Mouse (Mus musculus) midbrain, postnatal 0 days (tissue): ENCODE data around the gene Tnp2. TPM values are rescaled to one million over a fixed set of nuclear protein-coding genes. Genes with fewer than 3 reads are reported as not detected.

Experiments used
- ATAC-seq: fragments of 200-750 bp; cut with Nextera tagmentation; 2 replicates; pipeline ENCODE4 v1.8.0; 2017; ENCODE audit warnings: moderate number of reproducible peaks, mild to moderate bottlenecking, moderate TSS enrichment, moderate library complexity; ENCODE audit not compliant: low FRiP score
- DNase-seq: peaks from one replicate; pipeline ENCODE4 v3.0.0-alpha.2; 2015; ENCODE audit warnings: low spot score
- H3K27ac ChIP-seq: fragments of 300-500 bp; sonication (generic); 2 replicates; pipeline ENCODE4 v1.5.1; 2014; ENCODE audit warnings: low read depth, mild to moderate bottlenecking, low read length, mixed read lengths
- H3K27me3 ChIP-seq: fragments of 300-500 bp; sonication (generic); 2 replicates; pipeline ENCODE4 v1.6.1; 2014; ENCODE audit warnings: low read length, control low read depth, mixed read lengths; ENCODE audit not compliant: insufficient read depth
- H3K36me3 ChIP-seq: fragments of 300-500 bp; sonication (generic); 2 replicates; pipeline ENCODE4 v1.6.1; 2014; ENCODE audit warnings: low read length, control low read depth, mixed read lengths; ENCODE audit not compliant: insufficient read depth
- H3K4me1 ChIP-seq: fragments of 300-500 bp; sonication (generic); 2 replicates; pipeline ENCODE4 v1.6.1; 2014; ENCODE audit warnings: mild to moderate bottlenecking, control low read depth, antibody characterized with exemption, low read length, mixed read lengths; ENCODE audit not compliant: insufficient read depth
- H3K4me2 ChIP-seq: fragments of 300-500 bp; sonication (generic); 2 replicates; pipeline ENCODE4 v1.6.1; 2014; ENCODE audit warnings: low read depth, mild to moderate bottlenecking, low read length, mixed read lengths; ENCODE audit not compliant: poor library complexity, severe bottlenecking
- H3K4me3 ChIP-seq: fragments of 300-500 bp; sonication (generic); 2 replicates; pipeline ENCODE4 v1.5.1; 2014; ENCODE audit warnings: low read depth, mild to moderate bottlenecking, low read length, moderate library complexity
- H3K9ac ChIP-seq: fragments of 300-500 bp; sonication (generic); replicated peaks from 2 replicates; pipeline ENCODE4 v1.6.1; 2014; ENCODE audit warnings: mild to moderate bottlenecking, low read length, moderate library complexity, mixed read lengths; ENCODE audit not compliant: poor library complexity, severe bottlenecking
- H3K9me3 ChIP-seq: fragments of 300-500 bp; sonication (generic); 2 replicates; pipeline ENCODE4 v1.6.1; 2016; ENCODE audit warnings: low read length, control low read depth
- CTCF ChIP-seq: IDR thresholded peaks from 2 replicates; pipeline ENCODE4 v1.5.1; 2016; ENCODE audit warnings: antibody characterized with exemption, mild to moderate bottlenecking
- WGBS: fragments of 180-500 bp; shearing (Covaris S2); extraction: QIAGEN DNeasy Blood & Tissue Kit; methylation state at CpG from one replicate; pipeline ENCODE4 v1.1.7; 2014; 5-methylcytosine and 5-hydroxymethylcytosine counted together
- polyA plus RNA-seq: library from polyadenylated mRNA; unstranded; fragments of >200 nt; fragmentation: Nextera tagmentation; extraction: Ambion mirVana; gene quantifications from 2 replicates; pipeline ENCODE4 v1.2.1, GENCODE M21; 2015
- total RNA-seq: library from RNA; depleted of rRNA; stranded (reverse); fragments of >200 nt; gene quantifications from 2 replicates; pipeline ENCODE4 v1.2.3, GENCODE M21; 2014; rRNA removed

Gene Tnp2
- not detected in 2 replicates for total RNA-seq
- polyA plus RNA-seq, result not detected in 2 replicates

- Histone ChIP-seq H3K4me3 (no peak within 1 kb of the TSS), H3K36me3 (no peaks in the 10 kb centered on the region), H3K27ac (no peak within 1 kb of the TSS), H3K9ac (no peak within 1 kb of the TSS; the same call in 1 of the 2 replicates), H3K9me3 (no peaks in the 10 kb centered on the region), H3K4me1 (0 out of 2 replicates have a peak, but pooled peaks cover 2% of the 10 kb centered on the region), H3K27me3 (no peaks in the 10 kb centered on the region), H3K4me2 (no peak within 1 kb of the TSS)
- DNase-seq, result no peak
- no peak for TF ChIP-seq CTCF
- WGBS, result 55% methylated on average over 16 of the region's 16 CpGs
- no peak for ATAC-seq
These were observed at the start of gene Tnp2 for GRCm38 (mm10) chr16:10788271-10788670. TSS of gene Tnp2 (minus strand) at chr16:10788660.

GRCm38 (mm10) chr16:10837903-10838302, 49.4 kb upstream of the Tnp2 start:
- Histone ChIP-seq H3K36me3 (no peaks in the 10 kb centered on the region), H3K4me1 (no peaks in the 10 kb centered on the region; the same call in 1 of the 2 replicates), H3K9ac (no peak overlapping the region), H3K4me2 (no peak overlapping the region), H3K4me3 (no peak overlapping the region), H3K27me3 (0 out of 2 replicates have a peak, but pooled peaks cover 4% of the 10 kb centered on the region), H3K9me3 (no peaks in the 10 kb centered on the region), H3K27ac (no peak overlapping the region)
- WGBS, result 87% methylated on average over 1 of the region's 1 CpGs
- TF ChIP-seq CTCF, result no peak
- DNase-seq (no peak), ATAC-seq (no peak)

GRCm38 (mm10) chr16:10837250-10837649, 48.8 kb upstream of the Tnp2 start:
- DNase-seq, result no peak
- Histone ChIP-seq H3K4me3 (no peak overlapping the region), H3K9me3 (no peaks in the 10 kb centered on the region), H3K27ac (no peak overlapping the region), H3K36me3 (no peaks in the 10 kb centered on the region), H3K4me1 (no peaks in the 10 kb centered on the region; the same call in 1 of the 2 replicates), H3K9ac (no peak overlapping the region), H3K4me2 (no peak overlapping the region), H3K27me3 (0 out of 2 replicates have a peak, but pooled peaks cover 4% of the 10 kb centered on the region)
- 93% methylated on average over 3 of the region's 3 CpGs for WGBS
- no peak for ATAC-seq
- TF ChIP-seq CTCF, result no peak

- TF ChIP-seq CTCF, result no peak
- Histone ChIP-seq H3K4me2 (no peak overlapping the region), H3K36me3 (no peaks in the 10 kb centered on the region), H3K9ac (no peak overlapping the region), H3K4me3 (no peak overlapping the region), H3K9me3 (no peaks in the 10 kb centered on the region), H3K4me1 (no peaks in the 10 kb centered on the region; the same call in 1 of the 2 replicates), H3K27ac (no peak overlapping the region), H3K27me3 (0 out of 2 replicates have a peak, but pooled peaks cover 4% of the 10 kb centered on the region)
- ATAC-seq (no peak), DNase-seq (no peak)
- WGBS, result 96% methylated on average over 3 of the region's 3 CpGs
These were observed 47.9 kb upstream of the Tnp2 start for GRCm38 (mm10) chr16:10836388-10836787.

GRCm38 (mm10) chr16:10834911-10835587, 46.6 kb upstream of the Tnp2 start, which contains the start of gene Rmi2:
TSS of gene Rmi2 (plus strand) at chr16:10835059.
- Histone ChIP-seq H3K4me3 (peak within 1 kb of the TSS; percentile 74), H3K9ac (peak within 1 kb of the TSS; percentile 46; the same call in 1 of the 2 replicates), H3K36me3 (no peaks in the 10 kb centered on the region), H3K27me3 (0 out of 2 replicates have a peak, but pooled peaks cover 4% of the 10 kb centered on the region), H3K27ac (no peak within 1 kb of the TSS), H3K4me2 (peak within 1 kb of the TSS; percentile 99), H3K4me1 (no peaks in the 10 kb centered on the region; the same call in 1 of the 2 replicates), H3K9me3 (no peaks in the 10 kb centered on the region)
- TF ChIP-seq CTCF, result no peak
- peak; percentile 92 for ATAC-seq
- DNase-seq, result peak; percentile 83
- 4% methylated on average over 56 of the region's 69 CpGs for whole genome bisulfite sequencing

- Histone ChIP-seq H3K9me3 (no peaks in the 10 kb centered on the region), H3K9ac (no peak overlapping the region), H3K4me3 (peak overlapping the region; percentile 74), H3K4me1 (no peaks in the 10 kb centered on the region; the same call in 1 of the 2 replicates), H3K27me3 (0 out of 2 replicates have a peak, but pooled peaks cover 4% of the 10 kb centered on the region), H3K27ac (no peak overlapping the region), H3K4me2 (peak overlapping the region; percentile 99), H3K36me3 (no peaks in the 10 kb centered on the region)
- TF ChIP-seq CTCF, result no peak
- WGBS, result 9% methylated on average over 12 of the region's 12 CpGs
- DNase-seq, result no peak
- no peak for ATAC-seq
These were observed 46.1 kb upstream of the Tnp2 start for GRCm38 (mm10) chr16:10834542-10834910.
